Mouse (Mus musculus) midbrain, embryonic 12.5 days (tissue): ENCODE results near the gene Gm21985. TPM values are rescaled to one million over a fixed set of nuclear protein-coding genes. Genes with fewer than 3 reads are reported as not detected.
A peak's percentile ranks its signal among the peaks of the same experiment; 100 is the strongest.
"Not testable (repeated sequence)": the region's sequence is repeated elsewhere in the genome, so short reads cannot be mapped to it uniquely, and the experiment has no call there.

Experiments used
- ATAC-seq: fragments of 200-750 bp; cut with Nextera tagmentation; 2 replicates; pipeline ENCODE4 v1.8.0; 2017; ENCODE audit warnings: low read depth, moderate TSS enrichment, moderate library complexity; ENCODE audit not compliant: low FRiP score
- H3K27ac ChIP-seq: fragments of 300-500 bp; sonication (generic); replicated peaks from 2 replicates; pipeline ENCODE4 v1.5.1; 2016; ENCODE audit warnings: mild to moderate bottlenecking
- H3K27me3 ChIP-seq: fragments of 300-500 bp; sonication (generic); 2 replicates; pipeline ENCODE4 v1.6.1; 2016; ENCODE audit warnings: mild to moderate bottlenecking
- H3K36me3 ChIP-seq: fragments of 300-500 bp; sonication (generic); 2 replicates; pipeline ENCODE4 v1.6.1; 2016
- H3K4me1 ChIP-seq: fragments of 300-500 bp; sonication (generic); 2 replicates; pipeline ENCODE4 v1.6.1; 2016
- H3K4me2 ChIP-seq: fragments of 300-500 bp; sonication (generic); replicated peaks from 2 replicates; pipeline ENCODE4 v1.6.1; 2016; ENCODE audit warnings: mild to moderate bottlenecking, moderate library complexity
- H3K4me3 ChIP-seq: fragments of 300-500 bp; sonication (generic); 2 replicates; pipeline ENCODE4 v1.5.1; 2016; ENCODE audit warnings: mild to moderate bottlenecking
- H3K9ac ChIP-seq: fragments of 300-500 bp; sonication (generic); replicated peaks from 2 replicates; pipeline ENCODE4 v1.6.1; 2016; ENCODE audit warnings: mild to moderate bottlenecking, moderate library complexity
- H3K9me3 ChIP-seq: fragments of 300-500 bp; sonication (generic); 2 replicates; pipeline ENCODE4 v1.6.1; 2016; ENCODE audit warnings: mild to moderate bottlenecking
- WGBS: fragments of 180-500 bp; shearing (Covaris S2); methylation state at CpG from one replicate; pipeline ENCODE4 v1.1.7; 2016; 5-methylcytosine and 5-hydroxymethylcytosine counted together
- polyA plus RNA-seq: library from polyadenylated mRNA; unstranded; fragments of >200 nt; fragmentation: Nextera tagmentation; extraction: Ambion mirVana; gene quantifications from 2 replicates; pipeline ENCODE4 v1.2.1, GENCODE M21; 2016

Gm21985 gene
- polyA plus RNA-seq, 1 experiment from 2014 or later, result not detected

DNA sequence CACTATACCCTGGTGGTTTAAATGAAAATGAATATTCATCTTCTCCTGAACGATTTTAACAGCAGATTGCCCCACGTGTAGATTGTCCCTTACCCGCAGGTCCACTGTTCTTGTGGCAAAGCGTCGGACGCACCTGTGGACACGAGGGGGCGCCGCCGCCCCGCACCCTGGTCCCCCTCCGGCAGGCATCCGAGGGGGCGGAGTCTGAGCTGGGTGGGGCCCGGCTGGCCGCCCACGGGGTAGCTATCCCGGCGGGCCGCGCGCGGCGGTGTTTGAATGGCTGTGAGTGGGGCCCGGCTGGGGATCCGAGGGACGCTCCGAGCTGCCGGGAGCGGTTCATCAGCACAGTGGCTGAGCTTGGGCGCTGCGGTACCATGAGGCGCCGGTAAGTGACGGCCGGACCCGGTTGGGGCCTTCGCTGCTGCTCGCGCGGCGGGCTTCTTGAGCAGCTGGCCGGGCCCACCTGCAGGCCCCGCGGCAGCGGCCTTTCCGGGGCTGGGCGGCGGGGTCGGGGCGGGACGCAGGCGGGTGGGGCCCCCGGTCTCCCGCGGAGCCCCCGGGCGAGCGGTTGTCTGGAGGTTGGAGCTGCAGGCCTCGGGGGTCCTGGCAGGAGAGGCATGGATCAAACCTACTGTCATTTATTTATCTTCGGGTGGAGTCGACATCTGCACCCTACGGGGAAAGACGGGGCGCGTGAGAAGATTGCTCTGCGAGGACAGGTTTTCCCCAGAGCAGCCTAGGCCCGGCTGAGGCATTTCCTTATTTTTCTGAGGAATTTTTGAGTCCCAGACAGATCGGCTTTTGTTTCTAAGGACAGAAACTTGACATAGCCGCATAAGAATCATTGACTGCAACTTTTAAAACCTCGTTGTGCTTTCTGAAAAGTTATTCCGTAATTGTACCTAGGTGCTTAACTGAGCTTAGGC is 113.1 kb downstream of the Gm21985 start, which contains the start of gene Katnbl1:
Gene Katnbl1, plus strand, starts transcription at position 239 of the 926 bp plus-strand sequence.
- H3K4me1 ChIP-seq, result peaks cover 11% of the 10 kb centered on the region
- WGBS, result under 1% methylated on average over 72 of the region's 72 CpGs
- peak; percentile 100 for ATAC-seq

DNA sequence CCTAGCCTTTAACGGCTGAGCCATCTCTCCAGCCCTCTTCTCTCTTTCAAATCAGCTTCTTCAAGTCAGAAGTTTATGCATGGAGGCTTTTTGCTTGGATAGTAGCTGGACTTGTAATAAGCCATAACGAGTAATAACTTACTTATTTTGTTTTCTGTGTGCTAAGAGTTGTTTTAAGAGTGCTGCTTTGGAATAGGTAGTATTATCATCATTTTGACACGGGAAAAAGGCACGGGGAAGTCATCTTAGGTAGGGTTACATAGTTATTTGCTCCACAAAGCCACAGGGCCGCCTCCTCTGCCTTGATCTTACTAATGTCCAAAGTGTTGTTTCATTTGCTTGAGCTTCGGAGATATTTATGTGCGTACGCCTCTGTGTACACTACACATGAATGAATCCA is 114.0 kb downstream of the Gm21985 start:
- H3K27me3 ChIP-seq, result 0 out of 2 replicates have a peak, but pooled peaks cover 3% of the 10 kb centered on the region
- peak overlapping the region; percentile 61 for H3K4me2 ChIP-seq
- H3K36me3 ChIP-seq, result no peaks in the 10 kb centered on the region
- WGBS, result 57% methylated on average over 8 of the region's 8 CpGs
- peaks cover 11% of the 10 kb centered on the region for H3K4me1 ChIP-seq
- H3K9me3 ChIP-seq, result no peaks in the 10 kb centered on the region
- no peak overlapping the region for H3K27ac ChIP-seq
- H3K9ac ChIP-seq, result peak overlapping the region; percentile 95
- H3K4me3 ChIP-seq, result peak overlapping the region; percentile 95
- no peak for ATAC-seq

More for the DNA sequence above, 113.1 kb downstream of the Gm21985 start, which contains the start of gene Katnbl1:
- no peaks in the 10 kb centered on the region for H3K9me3 ChIP-seq
- H3K4me3 ChIP-seq, result peak within 1 kb of the TSS; percentile 95
- H3K4me2 ChIP-seq, result peak within 1 kb of the TSS; percentile 61
- peak within 1 kb of the TSS; percentile 95 for H3K9ac ChIP-seq
- H3K27me3 ChIP-seq, result 0 out of 2 replicates have a peak, but pooled peaks cover 3% of the 10 kb centered on the region
- peak within 1 kb of the TSS; percentile 87 for H3K27ac ChIP-seq
- no peaks in the 10 kb centered on the region for H3K36me3 ChIP-seq

DNA sequence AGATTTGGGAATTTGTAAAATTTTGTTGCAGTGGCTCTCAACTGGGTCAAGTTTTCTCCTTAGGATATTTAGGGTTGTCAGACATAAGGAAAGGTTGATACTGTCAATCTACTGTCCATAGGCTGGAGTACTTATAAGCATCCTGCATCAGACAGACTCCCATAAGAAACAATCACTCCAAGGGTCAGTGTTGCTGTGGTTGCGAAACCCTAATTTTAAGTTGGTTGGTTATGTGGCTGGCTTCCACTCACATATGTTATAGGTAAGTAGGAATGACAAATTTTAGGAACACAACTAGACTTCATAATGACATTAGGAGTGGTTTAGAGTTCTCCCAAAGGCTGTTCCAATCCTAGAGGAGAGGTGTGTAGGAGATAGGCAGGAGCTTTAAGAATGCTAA is 115.1 kb downstream of the Gm21985 start:
- Histone ChIP-seq H3K9ac (no peak overlapping the region), H3K36me3 (no peaks in the 10 kb centered on the region), H3K4me1 (peaks cover 11% of the 10 kb centered on the region), H3K27me3 (0 out of 2 replicates have a peak, but pooled peaks cover 3% of the 10 kb centered on the region), H3K9me3 (no peaks in the 10 kb centered on the region), H3K4me3 (no peak overlapping the region), H3K27ac (no peak overlapping the region), H3K4me2 (no peak overlapping the region; the same call in 1 of the 2 replicates)
- ATAC-seq, result no peak
- WGBS, result 95% methylated on average over 1 of the region's 1 CpGs

DNA sequence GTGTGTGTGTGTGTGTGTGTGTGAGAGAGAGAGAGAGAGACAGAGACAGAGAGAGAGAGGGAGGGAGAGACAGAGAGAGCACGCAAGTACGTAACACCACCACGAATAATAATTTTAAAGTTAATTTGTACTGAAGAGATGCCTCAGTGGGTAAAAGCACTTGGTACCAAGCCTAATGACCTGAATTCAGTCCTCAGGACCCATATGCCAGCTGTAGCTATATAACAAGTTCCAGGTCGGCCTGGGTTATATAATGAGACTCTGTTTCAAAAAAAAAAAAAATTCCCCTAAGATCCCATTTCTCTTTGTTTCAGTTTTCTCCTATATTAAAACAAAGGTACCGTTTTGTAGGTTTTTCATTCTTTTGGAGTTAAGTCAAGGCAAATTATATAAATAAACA is 124.7 kb downstream of the Gm21985 start:
- Histone ChIP-seq H3K4me1 (no peaks in the 10 kb centered on the region), H3K36me3 (no peaks in the 10 kb centered on the region), H3K4me3 (no peak overlapping the region), H3K27me3 (no peaks in the 10 kb centered on the region), H3K9ac (no peak overlapping the region), H3K4me2 (no peak overlapping the region), H3K9me3 (no peaks in the 10 kb centered on the region), H3K27ac (no peak overlapping the region)
- no peak for ATAC-seq
- 92% methylated on average over 5 of the region's 5 CpGs for WGBS

DNA sequence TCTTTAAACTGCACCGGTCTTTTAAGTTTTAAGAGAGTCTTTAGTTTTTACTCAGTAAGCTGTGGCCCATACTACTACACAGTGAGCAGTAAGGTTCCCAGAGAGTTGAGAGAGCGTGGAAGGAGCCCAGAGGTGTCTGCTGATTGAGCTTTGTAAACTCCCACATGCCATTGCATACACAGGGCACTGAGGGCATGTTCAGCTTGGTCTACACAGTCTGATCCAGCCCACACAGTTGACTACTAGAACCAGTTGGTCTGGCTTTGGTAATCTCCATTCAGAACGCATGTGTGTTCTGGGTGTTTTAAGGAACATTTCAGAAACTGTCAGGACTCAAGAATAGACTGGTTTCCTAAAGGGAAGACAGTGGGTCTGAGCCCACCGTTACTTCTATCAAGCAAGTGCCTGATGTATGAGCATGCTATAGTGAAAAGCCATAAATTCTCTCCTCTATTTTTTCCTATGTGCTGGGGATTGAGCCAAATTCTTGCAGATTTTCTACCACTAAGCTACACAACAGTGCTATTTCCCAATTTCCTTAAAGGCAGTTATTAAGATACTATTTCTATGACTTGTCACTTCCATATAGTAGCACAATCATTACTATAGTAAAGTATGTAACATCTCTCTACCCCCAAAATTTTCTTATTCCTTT is 125.4 kb downstream of the Gm21985 start:
- no peak for ATAC-seq
- H3K27me3 ChIP-seq, result no peaks in the 10 kb centered on the region
- H3K9me3 ChIP-seq, result no peaks in the 10 kb centered on the region
- no peak overlapping the region for H3K27ac ChIP-seq
- no peak overlapping the region for H3K4me3 ChIP-seq
- no peak overlapping the region for H3K4me2 ChIP-seq
- 92% methylated on average over 4 of the region's 4 CpGs for WGBS
- H3K36me3 ChIP-seq, result no peaks in the 10 kb centered on the region
- no peak overlapping the region for H3K9ac ChIP-seq
- H3K4me1 ChIP-seq, result no peaks in the 10 kb centered on the region

DNA sequence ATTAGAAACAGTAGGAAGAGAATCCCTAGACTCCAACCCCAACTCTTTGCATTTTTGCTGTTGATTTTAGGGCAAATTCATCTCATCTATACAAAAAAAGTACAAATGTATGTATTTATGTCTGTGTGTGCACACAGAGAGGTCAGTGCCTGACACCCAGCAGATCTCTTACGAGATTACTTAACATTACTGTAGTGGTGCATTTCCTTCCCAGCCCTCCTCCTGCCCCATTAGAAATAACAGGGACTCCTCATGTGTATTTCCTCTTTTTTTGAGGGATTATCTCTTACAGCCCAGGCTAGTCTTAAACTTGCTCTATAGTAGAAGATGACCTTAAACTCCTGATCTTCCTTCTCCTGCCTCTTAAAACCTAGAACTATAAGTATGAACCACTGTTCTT is 126.6 kb downstream of the Gm21985 start:
- H3K4me1 ChIP-seq, result no peaks in the 10 kb centered on the region
- H3K4me2 ChIP-seq, result no peak overlapping the region
- no peak for ATAC-seq
- H3K27ac ChIP-seq, result no peak overlapping the region
- H3K9ac ChIP-seq, result no peak overlapping the region
- 89% methylated on average over 1 of the region's 1 CpGs for WGBS
- no peaks in the 10 kb centered on the region for H3K9me3 ChIP-seq
- no peak overlapping the region for H3K4me3 ChIP-seq
- 0 out of 2 replicates have a peak, but pooled peaks cover 2% of the 10 kb centered on the region for H3K36me3 ChIP-seq
- no peaks in the 10 kb centered on the region for H3K27me3 ChIP-seq

DNA sequence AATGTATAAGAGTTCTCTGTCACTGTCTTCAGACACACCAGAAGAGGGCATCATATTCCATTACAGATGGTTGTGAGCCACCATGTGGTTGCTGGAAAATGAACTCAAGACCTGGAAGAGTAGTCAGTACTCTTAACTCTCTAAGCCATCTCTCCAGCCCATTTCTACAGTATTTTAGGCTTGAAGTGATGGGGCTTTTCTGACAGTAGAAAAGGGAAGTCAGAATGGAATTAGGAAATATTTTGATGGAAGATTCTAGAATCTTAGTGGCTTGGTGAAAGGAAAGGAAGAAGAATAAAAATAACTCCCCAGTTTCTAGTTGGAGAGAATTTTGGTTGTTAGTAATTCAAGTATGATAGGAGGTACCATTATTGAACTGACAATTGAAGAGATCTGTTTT is 127.8 kb downstream of the Gm21985 start:
- no peak overlapping the region for H3K27ac ChIP-seq
- no peaks in the 10 kb centered on the region for H3K9me3 ChIP-seq
- 0 out of 2 replicates have a peak, but pooled peaks cover 2% of the 10 kb centered on the region for H3K36me3 ChIP-seq
- no peaks in the 10 kb centered on the region for H3K4me1 ChIP-seq
- H3K9ac ChIP-seq, result no peak overlapping the region
- no peaks in the 10 kb centered on the region for H3K27me3 ChIP-seq
- no peak for ATAC-seq
- H3K4me3 ChIP-seq, result no peak overlapping the region
- no peak overlapping the region for H3K4me2 ChIP-seq

DNA sequence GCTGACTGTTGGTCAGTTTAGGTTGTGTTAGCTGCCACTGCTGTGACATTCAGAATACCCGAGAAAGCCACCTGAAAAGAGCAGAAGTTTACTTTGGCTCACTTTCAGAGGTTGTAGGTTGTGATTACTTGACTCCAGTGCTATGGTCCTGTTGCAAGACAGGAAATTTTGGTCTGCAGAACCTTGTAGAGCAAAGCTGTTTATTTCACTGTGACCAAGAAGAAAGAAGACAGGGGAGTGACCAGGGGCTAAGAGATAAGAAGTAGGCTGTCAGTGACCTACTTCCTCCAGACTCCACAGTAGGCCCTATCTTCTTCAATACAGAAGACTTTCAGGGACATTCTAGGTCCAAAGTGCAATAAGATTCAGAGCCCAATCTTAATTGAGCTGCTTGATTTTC is 130.5 kb downstream of the Gm21985 start:
- Histone ChIP-seq H3K27ac (no peak overlapping the region), H3K4me1 (no peaks in the 10 kb centered on the region), H3K27me3 (no peaks in the 10 kb centered on the region), H3K4me2 (no peak overlapping the region), H3K36me3 (0 out of 2 replicates have a peak, but pooled peaks cover 2% of the 10 kb centered on the region), H3K4me3 (no peak overlapping the region), H3K9me3 (no peaks in the 10 kb centered on the region), H3K9ac (no peak overlapping the region)
- no peak for ATAC-seq
- 84% methylated on average over 1 of the region's 1 CpGs for WGBS

DNA sequence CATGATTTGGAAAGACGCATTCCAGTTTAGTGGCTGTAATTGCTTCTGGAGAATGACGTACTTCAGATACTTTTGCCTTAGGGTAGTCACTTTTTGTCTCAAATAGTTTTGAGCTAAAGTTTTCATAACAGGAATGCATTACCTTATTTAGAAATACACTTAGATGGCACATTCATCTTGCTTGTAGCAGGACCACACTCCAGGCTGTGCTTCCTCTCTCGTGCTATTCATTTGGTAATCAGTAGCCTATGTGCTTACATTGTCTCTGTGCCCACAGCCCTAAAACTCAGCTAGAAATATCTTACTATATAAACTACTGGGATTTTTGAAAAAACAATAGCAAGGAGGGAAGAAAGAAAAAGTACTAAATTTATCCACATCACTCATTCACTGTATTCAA is 140.9 kb downstream of the Gm21985 start:
- WGBS, result 96% methylated on average over 3 of the region's 3 CpGs
- Histone ChIP-seq H3K4me3 (no peak overlapping the region), H3K27ac (no peak overlapping the region), H3K9me3 (no peaks in the 10 kb centered on the region), H3K9ac (no peak overlapping the region), H3K36me3 (peaks cover 18% of the 10 kb centered on the region), H3K27me3 (no peaks in the 10 kb centered on the region), H3K4me2 (no peak overlapping the region), H3K4me1 (no peaks in the 10 kb centered on the region)
- ATAC-seq, result no peak

DNA sequence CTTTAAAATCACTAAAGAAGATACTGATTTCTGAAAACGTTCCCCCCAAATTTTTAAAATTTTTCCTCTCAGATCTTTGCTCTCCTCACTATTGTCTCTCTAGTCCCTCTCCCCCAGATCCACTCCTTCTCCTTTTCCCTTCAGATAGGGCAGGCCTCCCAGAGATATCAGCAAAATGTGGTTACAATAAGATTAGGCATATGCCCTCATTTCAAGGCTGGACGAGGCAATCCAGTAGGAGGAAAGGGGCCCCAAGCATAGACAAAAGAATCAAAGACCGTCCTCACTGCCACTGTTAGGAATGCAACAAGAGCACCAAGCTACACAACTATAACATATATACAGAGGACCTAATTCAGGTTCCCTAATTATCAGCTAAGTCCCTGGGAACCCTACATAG is 159.2 kb downstream of the Gm21985 start:
- no peak overlapping the region for H3K4me2 ChIP-seq
- no peaks in the 10 kb centered on the region for H3K4me1 ChIP-seq
- H3K9ac ChIP-seq, result no peak overlapping the region
- H3K27ac ChIP-seq, result no peak overlapping the region
- no peaks in the 10 kb centered on the region for H3K36me3 ChIP-seq
- 85% methylated on average over 3 of the region's 3 CpGs for WGBS
- H3K27me3 ChIP-seq, result no peaks in the 10 kb centered on the region
- H3K9me3 ChIP-seq, result no peaks in the 10 kb centered on the region
- no peak for ATAC-seq
- H3K4me3 ChIP-seq, result no peak overlapping the region

DNA sequence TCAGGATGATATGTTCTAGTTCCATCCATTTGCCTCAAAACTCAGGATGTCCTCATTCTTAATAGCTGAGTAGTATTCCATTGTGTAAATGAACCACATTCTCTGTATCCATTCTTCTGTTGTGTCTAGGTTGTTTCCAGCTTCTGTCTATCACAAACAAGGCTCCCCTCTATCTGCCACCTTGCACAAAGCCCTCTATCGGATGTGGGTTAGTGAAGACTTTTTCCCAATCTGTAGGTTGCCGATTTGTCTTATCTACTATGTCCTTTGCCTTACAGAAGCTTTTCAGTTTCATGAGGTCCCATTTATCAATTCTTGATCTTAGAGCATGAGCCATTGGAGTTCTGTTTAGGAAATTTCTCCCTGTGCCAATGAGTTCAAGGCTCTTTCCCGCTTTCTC is 162.4 kb downstream of the Gm21985 start:
- not testable (repeated sequence) for H3K4me2 ChIP-seq, H3K27ac ChIP-seq, H3K36me3 ChIP-seq, ATAC-seq, H3K4me1 ChIP-seq, H3K9me3 ChIP-seq, H3K4me3 ChIP-seq, H3K9ac ChIP-seq, H3K27me3 ChIP-seq
- WGBS, result 92% methylated on average over 3 of the region's 3 CpGs

DNA sequence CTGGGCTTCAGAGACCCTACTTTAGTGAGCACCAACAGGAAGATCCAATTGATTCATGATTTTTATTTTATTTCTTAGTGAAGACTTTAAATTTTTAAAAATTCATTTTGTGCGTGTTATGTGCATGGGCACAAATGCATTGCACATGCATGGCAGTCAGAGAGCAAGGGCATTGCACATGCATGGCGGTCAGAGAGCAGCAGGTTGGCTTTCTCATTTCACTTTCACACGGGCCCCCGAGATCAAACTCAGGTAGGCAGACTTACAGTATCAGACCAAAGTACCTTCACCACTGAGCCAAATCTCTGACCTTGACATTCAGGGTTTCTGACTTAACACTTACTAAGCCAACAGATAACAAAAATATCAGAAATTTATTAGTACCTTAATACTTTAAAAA is 163.6 kb downstream of the Gm21985 start:
- H3K27me3 ChIP-seq, result no peaks in the 10 kb centered on the region

More for the DNA sequence above, 163.6 kb downstream of the Gm21985 start:
- Histone ChIP-seq H3K9me3 (no peaks in the 10 kb centered on the region), H3K36me3 (no peaks in the 10 kb centered on the region), H3K9ac (no peak overlapping the region), H3K4me3 (no peak overlapping the region), H3K27ac (no peak overlapping the region), H3K4me1 (no peaks in the 10 kb centered on the region), H3K4me2 (no peak overlapping the region)
- ATAC-seq, result no peak
- 90% methylated on average over 4 of the region's 4 CpGs for WGBS
